Mouse (Mus musculus): Measurements from ENCODE around the gene Gm44.
"Not testable (repeated sequence)": the region's sequence is repeated elsewhere in the genome, so short reads cannot be mapped to it uniquely, and the experiment has no call there.

Gene Gm44

GRCm38 (mm10) chrX:90891842-90892241, at the start of gene Gm44:
Gm44 (plus strand) TSS chrX:90892142.
- DNase-seq (ENCODE audit: low spot score in 2 of 2): no peak

DNA sequence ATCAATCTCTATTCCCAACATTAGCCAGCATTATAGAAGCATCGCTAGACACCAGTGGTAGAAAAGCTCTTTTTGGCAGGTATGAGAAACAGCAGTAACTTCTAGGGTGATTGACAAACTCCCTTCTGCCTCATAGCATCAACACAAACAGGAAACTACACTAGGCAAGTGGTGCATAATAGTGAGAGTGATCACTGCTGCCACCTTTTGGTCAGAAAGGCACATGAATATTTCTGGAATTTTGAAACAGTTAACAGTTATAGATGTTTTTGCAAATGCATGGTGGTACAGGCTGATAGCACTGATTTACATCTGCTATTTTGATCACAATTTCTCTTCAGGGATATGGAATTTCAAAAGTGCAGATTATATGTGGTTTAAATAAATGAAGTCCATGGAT, 36.0 kb downstream of the Gm44 start:
- DNase-seq (ENCODE audit: low spot score in 2 of 2): no peak

DNA sequence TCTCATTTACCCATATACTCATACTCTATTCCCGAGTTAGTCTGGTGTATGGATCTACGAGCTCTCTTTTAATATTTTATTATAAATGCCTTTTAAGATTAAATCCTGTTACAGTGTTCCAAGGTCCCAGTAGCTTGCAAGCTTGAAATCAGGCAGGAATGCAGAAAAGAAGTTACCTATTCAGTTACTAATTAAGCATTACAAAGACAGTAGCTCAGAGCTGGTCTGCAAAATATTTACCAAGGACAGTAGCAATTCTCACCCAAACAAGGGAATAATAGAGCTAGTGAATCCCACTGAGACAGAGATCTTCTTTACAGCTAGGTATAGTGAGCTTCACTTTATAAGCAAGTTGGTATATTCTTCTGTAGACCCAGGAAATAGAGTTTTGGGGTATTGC, 46.3 kb downstream of the Gm44 start:
- DNase-seq (ENCODE audit: low spot score in 2 of 2): not testable (repeated sequence)

Data from natural killer cell, adult 2 months (primary cell).